Mouse (Mus musculus): ENCODE measurements around the gene Adam19.

Gene Adam19

GRCm38 (mm10) chr11:46072466-46073060 is 16.8 kb downstream of the Adam19 start:
- CTCF ChIA-PET: interaction anchor here (0.7 to 1.6 kb wide), 3 partner anchors 9 to 86 kb away, joined by 3 to 10 read pairs (median 4); no protein-coding TSS in a partner anchor

DNA sequence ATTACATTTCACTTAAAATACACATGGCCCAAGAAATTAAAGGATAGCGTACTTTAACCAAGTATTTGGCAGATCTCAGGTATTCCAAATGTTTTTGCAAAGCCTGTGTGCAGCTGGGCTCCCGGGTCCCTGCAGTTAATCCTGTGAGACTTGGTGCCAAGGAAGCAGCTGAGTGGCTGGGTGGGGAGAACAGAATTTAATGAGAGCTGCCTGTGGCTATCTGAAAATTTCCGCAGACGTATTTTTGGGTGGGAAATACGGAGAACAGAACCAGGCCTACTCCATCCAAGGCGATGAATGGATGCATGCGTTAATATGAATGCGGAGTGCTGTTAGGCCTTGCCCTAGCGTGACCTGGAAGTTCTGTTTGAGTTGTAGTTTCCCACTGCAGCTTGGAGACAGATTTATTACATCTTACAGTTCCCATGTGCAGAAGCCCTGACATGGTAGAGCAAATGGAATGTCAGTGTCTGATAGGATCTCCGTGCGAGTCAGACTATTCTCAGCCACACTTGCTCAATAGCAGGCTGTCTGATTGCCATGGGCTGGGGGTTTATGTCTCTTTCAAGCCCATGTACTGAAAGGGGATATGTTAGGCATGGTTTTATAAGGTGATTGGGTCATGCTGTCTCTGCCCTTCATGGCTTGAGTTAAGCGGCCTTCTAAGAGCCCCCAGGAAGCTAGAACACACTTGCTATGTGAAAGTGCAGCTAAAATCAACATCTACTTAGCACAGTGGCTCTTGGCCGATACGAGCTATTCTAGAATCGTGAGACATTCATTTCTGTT is 17.5 kb downstream of the Adam19 start:
- CTCF ChIA-PET: interaction anchor here (1.5 kb wide), 1 partner anchor 10 kb away, joined by 4 read pairs; no protein-coding TSS in a partner anchor

- CTCF ChIA-PET: interaction anchor here (1.5 kb wide), 1 partner anchor 10 kb away, joined by 4 read pairs; no protein-coding TSS in a partner anchor
These were observed 18.3 kb downstream of the Adam19 start for GRCm38 (mm10) chr11:46073850-46074688.

DNA sequence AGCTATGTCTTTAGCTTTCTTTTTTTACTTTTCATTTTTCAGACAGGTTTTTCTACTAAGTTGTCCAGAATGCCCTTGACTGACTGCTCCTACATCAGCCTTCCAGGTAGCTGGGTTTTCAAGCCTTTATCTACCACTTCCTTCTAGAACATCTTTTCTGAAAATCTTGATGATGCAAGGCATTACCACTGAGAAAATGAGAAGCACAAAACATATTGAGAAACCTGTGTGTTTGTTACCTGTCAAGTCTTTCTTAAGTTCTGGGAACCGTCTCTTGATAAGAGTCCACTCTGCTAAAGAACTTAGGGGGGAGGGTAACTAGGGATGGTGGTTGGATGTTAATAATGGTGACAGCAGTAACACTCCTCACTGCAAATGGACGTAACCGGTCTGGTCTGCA is 19.7 kb downstream of the Adam19 start:
- CTCF ChIA-PET: no interaction called here

DNA sequence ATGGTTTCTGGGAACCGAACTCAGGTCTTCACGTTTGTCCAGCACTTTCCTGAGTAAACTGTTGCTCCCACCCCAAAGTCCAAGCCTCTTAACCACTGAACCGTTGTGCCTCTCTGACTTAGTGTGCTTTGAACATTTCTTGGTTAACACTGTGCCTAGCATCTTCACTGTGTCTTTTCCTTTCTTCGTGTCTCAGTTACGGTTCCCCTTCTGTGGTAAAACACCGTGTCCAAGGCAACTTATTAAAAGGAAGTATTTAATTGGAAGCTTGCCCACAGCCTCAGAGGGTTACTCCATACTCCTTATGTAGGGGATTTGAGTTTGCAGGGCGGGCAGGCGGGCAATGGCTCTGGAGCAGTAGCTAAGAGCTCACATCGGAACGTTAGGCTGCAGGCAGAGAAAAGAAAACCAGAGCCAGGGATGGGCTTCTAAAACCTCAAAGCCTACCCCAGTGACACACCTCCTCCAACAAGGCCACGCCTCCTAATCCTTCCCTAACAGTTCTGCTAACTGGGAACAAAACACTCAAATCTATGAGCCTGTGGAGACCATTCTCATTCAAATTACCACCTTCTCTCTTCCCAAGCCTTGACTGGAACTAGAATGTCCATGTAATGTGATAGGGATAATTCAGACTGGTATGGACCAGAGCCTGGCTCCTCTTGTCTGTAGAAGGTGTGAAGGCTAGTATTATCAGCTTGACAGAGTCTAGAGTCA is 20.8 kb downstream of the Adam19 start:
- CTCF ChIA-PET: interaction anchor here (0.6 kb wide), 1 partner anchor 47 kb away, joined by 3 read pairs; no protein-coding TSS in a partner anchor

- CTCF ChIA-PET: interaction anchor here (0.6 kb wide), 1 partner anchor 47 kb away, joined by 3 read pairs; no protein-coding TSS in a partner anchor
These were observed 21.5 kb downstream of the Adam19 start for GRCm38 (mm10) chr11:46077304-46077703.

GRCm38 (mm10) chr11:46077732-46078375 is 22.1 kb downstream of the Adam19 start:
- CTCF ChIA-PET: interaction anchor here (0.5 to 1.0 kb wide), 2 partner anchors 11 to 1264 kb away, joined by 3 to 5 read pairs; no protein-coding TSS in a partner anchor

DNA sequence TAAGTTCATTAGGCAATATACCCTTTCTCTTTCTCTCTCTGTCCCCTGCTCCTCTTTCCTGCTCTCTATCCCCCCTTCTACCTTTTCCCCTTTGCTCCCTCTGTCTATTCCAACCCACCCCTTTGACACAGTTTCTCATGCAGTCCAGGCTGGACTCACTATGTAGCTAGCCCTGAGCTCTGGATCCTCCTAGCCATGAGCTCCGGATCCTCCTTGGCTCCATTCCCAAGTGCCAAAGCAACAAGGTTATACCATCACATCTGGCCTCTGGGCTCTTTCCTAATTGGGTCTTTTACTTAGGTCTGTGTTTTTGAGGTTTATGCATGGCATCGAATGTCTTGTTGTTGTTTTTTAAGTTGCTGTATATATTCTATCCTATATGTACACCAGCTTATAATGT is 25.3 kb downstream of the Adam19 start:
- CTCF ChIA-PET: no interaction called here

DNA sequence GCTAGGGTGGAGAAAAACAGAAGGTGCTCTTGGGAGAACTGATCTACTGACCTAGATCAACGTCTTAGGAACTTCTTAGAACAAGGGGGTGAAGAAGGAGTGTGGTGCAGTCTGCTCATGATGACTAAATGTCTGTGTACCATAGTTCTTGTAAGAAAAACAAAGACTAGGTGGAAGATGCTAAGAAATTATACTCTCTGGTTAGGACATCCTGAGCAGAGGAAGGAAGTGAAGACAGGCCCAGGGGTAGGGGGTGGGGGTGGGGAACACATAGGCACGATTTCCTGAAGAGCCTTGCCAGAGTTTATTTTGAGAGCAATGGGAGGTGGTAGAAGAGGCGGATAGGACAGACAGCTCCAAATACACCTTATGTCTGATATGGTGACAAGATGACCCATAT is 27.6 kb downstream of the Adam19 start:
- CTCF ChIA-PET: no interaction called here

GRCm38 (mm10) chr11:46083835-46084444 is 28.1 kb downstream of the Adam19 start:
- CTCF ChIA-PET: no interaction called here

- CTCF ChIA-PET: no interaction called here
These were observed 28.8 kb downstream of the Adam19 start for GRCm38 (mm10) chr11:46084568-46084967.

GRCm38 (mm10) chr11:46085398-46086163 is 29.8 kb downstream of the Adam19 start:
- CTCF ChIA-PET: no interaction called here

- CTCF ChIA-PET: no interaction called here
These were observed 30.7 kb downstream of the Adam19 start for GRCm38 (mm10) chr11:46086446-46086845.

DNA sequence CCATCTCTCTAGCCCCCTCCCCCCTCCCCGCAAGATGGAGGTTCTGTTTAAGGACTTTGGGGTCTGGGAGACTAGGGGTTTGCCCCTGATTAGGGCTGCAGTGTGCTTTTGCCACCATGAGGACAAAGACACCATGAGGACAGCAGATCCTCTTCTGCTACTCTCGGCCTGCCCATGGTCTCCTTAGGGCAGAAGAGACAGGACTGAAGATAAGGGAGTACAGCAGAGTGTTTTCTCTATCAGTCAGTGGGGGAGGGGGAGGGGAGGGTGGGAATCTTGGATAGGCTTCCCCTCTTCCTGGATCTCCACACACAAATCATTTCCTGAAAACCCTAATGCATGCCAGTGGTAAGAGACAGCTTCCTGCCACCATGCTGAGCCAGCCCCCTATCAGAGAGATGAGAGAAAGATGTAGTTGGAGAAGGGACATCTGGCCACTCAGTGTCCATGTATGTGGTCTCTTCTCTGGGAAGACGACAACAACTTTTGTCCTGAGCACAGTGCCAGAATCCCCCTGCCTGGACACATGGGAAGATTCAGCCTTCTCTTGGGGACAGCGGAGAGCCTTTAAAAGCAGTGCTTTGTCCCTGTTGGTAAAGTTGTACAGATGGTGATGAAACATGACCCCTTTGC is 33.4 kb downstream of the Adam19 start:
- CTCF ChIA-PET: no interaction called here

DNA sequence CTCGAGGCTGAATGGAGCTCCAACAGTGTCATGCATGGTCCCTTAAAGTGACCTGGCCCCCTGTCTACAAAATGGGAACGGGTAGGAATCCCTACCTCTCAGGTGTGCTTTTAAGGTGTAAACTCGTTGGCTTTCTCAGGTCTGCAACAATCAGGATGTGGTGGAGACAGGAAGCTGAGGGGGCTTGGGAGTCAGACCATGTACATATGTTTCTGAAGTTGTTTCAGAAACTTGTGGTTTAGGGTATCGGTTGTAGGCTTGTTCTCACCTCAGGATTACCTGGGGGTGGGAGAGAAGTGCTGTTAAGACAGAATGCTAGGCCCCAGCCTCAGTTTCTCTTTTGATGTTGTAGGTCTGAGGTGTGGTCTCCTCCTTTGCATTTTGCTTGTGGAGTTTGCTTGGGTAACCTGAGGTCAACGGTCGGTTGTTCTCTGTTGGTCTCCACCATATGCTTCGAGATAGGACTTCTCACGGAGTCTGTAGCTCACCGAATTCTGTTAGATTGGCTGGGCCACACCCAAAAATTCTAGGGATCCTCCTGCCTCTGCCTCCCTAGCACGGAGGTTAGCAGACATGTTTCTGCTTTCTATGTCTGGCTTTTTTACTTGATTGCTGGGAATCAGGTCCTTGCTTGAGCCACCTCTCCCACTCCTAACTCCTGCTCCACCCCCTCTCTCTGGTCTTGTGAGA is 34.4 kb downstream of the Adam19 start:
- CTCF ChIA-PET: no interaction called here

GRCm38 (mm10) chr11:46090951-46091667 is 35.3 kb downstream of the Adam19 start:
- CTCF ChIA-PET: no interaction called here

DNA sequence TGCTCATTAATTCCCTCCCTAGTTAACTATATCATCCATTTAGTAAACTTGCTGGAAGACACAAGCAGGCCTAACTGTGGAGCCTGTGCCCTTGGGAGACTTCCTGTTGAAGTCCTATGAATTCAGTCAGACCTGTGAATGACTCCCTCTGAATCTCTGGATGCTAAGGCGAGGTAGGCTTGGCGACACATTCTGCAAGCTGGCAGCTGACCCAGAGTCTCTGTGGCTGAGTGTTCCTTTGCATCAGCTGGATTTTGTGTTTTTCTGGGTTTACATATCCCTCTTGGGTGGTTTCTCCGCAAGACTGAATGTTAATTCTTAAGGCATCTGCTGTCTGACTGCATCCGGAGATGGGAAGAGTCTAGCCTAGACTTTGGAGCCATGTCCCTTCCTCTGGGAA is 36.3 kb downstream of the Adam19 start:
- CTCF ChIA-PET: no interaction called here
